Mouse (Mus musculus): Measurements from ENCODE around the gene Amy1.
"Not testable (repeated sequence)": the region's sequence is repeated elsewhere in the genome, so short reads cannot be mapped to it uniquely, and the experiment has no call there.

Gene Amy1

DNA sequence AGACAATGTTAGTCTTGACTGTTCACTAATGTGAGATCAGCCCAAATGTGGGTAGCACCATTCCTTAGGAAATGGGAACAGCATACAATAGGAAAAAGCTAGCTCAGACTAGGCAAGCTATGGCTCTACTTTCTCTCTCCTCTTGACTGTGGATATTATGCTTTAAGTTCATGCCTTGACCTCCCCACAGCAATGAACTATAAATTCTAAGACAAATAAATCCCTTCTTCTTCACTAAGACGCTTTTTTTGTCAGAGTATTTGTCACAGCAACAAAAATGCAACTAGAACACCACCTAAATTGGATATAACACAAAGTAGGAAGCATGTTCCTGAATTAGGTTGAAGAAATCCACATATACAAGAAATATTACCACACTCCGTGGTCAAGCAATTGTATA lies at the start of gene Amy1:
TSS of gene Amy1 (minus strand) at position 101 of the 400 bp plus-strand sequence.
- no peak for DNase-seq

DNA sequence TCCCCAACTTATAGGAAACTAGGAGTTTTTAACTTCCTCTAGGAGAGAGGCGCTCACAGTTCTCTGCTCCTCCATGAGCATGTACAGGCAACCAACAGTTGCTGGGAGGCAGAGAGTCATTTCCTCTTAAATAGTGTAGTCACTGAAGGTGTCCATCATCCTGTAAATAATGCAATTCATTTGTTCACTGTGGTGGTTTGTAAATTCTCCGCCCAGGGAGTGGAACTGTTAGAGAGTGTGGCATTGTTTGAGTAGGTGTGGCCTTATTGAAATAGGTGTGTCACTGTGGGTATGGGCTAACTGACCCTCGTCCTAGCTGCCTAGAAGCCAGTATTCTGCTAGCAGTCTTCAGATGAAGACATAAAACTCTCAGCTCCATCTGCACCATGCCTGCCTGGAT lies 47.8 kb upstream of the Amy1 start:
- DNase-seq: no peak

DNA sequence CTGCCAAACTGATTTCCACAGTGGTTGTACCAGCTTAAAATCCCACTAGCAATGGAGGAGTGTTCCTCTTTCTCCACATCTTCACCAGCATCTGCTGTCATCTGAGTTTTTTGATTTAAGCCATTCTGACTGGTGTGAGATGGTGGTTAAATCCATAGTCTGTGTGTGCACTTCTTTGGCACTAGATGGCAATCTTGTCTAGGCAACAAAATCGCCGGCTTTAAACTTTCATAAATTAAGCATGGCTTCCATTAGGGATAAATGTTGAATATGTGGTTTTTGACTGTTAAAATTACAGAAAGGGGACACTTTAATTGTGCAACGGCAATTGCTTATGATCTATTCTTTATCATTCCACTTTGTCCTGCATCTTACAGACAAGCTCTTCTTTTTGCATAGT lies 44.9 kb upstream of the Amy1 start:
- DNase-seq: peak; percentile 53

DNA sequence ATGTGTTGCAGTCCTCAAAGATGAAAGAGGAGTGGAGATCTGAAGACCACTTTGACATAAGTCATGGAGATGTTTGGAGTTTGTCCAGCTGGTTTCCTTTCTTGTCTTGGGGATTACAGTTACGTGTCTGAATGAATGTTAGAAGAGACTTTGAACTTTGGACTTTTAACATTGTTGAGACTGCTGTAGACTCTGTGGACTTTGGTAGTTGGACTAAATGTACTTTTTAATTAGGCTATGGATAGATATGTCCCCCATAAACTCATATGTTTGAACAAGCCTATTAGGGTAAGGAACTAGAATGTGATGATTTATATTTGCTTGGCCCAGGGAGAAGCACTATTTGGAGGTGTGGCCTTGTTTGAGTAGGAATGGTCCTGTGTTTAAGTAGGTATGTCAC lies 33.0 kb upstream of the Amy1 start:
- DNase-seq: no peak

- no peak for DNase-seq
These were observed 27.7 kb upstream of the Amy1 start for GRCm38 (mm10) chr3:113634220-113634619.

- no peak for DNase-seq
These were observed 25.1 kb upstream of the Amy1 start for GRCm38 (mm10) chr3:113631611-113632010.

DNA sequence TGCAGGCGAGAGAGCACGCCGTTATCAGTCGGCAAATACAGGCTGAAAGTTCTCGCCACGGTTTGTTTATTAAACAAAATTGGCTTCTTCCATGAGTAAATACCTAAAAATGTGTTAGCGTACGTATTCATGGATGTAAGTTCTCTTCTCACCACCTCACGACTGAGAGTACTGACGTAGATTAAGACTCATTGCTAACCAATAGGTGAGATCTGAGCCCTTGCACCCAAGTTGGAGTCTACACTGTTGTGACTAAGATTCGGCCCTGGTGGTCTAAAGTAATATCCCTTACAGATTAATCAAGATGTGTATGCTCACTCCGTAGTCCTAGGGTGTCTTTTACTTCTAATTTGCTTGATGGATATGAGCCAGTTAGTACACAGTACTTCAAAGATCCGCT lies 24.1 kb upstream of the Amy1 start:
- DNase-seq: no peak

- peak; percentile 98 for DNase-seq
These were observed 23.3 kb upstream of the Amy1 start, which contains the start of gene Rnpc3 for GRCm38 (mm10) chr3:113629606-113630359. TSS of gene Rnpc3 (minus strand) at chr3:113630149.

GRCm38 (mm10) chr3:113590844-113591243 lies 15.7 kb downstream of the Amy1 start:
- peak; percentile 6 for DNase-seq

DNA sequence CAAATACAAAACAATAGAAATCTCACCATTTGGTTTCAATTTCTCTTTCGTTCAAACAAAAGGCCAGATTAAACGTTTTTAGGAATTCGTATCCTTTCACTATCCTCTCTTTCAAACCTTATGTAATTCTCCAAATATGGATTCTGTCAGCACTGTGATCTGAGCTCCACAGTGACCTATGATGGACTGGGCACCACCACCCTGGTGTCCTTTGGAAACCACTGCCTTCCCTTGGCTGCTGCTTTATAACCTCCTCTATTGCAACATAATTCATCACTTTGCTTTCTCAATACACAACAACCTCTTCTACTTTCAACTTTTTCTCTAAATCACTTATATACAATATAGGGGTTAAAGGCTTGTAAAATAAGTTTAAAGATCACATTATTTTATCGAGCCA lies 31.9 kb downstream of the Amy1 start:
- DNase-seq: no peak

DNA sequence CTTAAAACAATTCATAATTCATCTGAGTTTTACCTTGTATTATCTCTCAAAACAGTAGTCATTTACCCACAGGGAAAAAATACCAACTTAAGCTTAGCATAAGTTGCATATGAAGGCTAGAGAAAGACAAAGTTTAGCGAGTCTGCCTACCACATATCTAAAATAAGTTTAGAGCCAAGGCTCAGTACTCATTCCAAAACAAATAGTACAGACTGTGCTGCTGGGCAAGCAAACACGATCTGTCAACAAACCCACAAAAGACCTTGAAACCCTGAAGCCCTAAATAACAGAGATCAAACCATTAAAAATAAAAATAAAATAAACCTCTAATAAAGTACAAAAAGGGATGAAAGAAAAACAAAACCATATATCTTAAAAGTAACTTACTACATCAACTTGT lies 32.4 kb downstream of the Amy1 start:
- no peak for DNase-seq

- DNase-seq: no peak
These were observed 34.3 kb downstream of the Amy1 start for GRCm38 (mm10) chr3:113572158-113572557.

DNA sequence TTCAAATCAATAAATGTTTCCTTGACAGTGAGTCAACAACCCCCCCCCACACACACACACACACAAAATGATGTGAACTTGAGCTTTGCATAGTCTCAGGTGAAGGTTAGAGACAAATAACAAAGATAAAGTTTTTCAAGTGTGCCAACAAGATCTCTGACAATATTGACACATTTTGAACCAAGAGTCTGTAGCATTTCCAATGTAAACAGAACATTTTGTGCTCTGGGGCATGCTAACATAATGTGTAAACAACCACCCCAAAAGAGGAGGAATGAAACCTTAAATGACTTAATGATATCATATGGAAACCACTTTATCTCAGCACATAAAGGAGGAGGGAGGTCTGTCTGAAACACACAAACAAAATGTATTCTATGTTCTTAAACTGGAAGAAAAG lies 66.8 kb downstream of the Amy1 start:
- no peak for DNase-seq

GRCm38 (mm10) chr3:113532328-113532727 lies 74.2 kb downstream of the Amy1 start, which contains the start of gene Amy2a1:
TSS of gene Amy2a1 (minus strand) at chr3:113532428.
- not testable (repeated sequence) for DNase-seq
